Comparison of ENCODE assay signal across 16 mouse cellular contexts in genomic region chr4:44490872-44491271, GRCm38 (mm10).
"Had no signal": no experiment of that assay in that cellular context is flagged by ENCODE, and none has a peak within 500 bp of the region (broad histone marks: within the 10 kb centered on the region; RNA-seq: fewer than 3 reads in every experiment).

No protein-coding gene starts in this region.

- DNase-seq: lung, adult 18-20 months; lung, embryonic 14.5 days; lung, postnatal 10 days; lung, postnatal 4 days; right cerebral cortex, postnatal 14 days; thymus, adult 2 months; thymus, postnatal 25 days; thymus, postnatal 4 days had no signal

- ATAC-seq: midbrain, embryonic 13.5 days; midbrain, embryonic 15.5 days had no signal

- H3K9ac ChIP-seq: liver, embryonic 14.5 days; lung, embryonic 14.5 days; midbrain, embryonic 13.5 days; midbrain, embryonic 15.5 days; neural tube, embryonic 12.5 days; stomach, embryonic 15.5 days had no signal

- H3K4me2 ChIP-seq: lung, embryonic 14.5 days; midbrain, embryonic 13.5 days; midbrain, embryonic 15.5 days; neural tube, embryonic 12.5 days; stomach, embryonic 15.5 days had no signal

- H3K9me3 ChIP-seq: midbrain, embryonic 10.5 days; midbrain, embryonic 13.5 days; midbrain, embryonic 15.5 days; neural tube, embryonic 12.5 days; stomach, embryonic 15.5 days had no signal

- H3K27me3 ChIP-seq: midbrain, embryonic 13.5 days; midbrain, embryonic 15.5 days; neural tube, embryonic 12.5 days; stomach, embryonic 15.5 days had no signal

- H3K27ac ChIP-seq: liver, embryonic 14.5 days; midbrain, embryonic 10.5 days; midbrain, embryonic 13.5 days; midbrain, embryonic 15.5 days; neural tube, embryonic 12.5 days; stomach, embryonic 15.5 days; stomach, postnatal 0 days had no signal

- H3K4me1 ChIP-seq: midbrain, embryonic 10.5 days; stomach, embryonic 15.5 days had no signal

- H3K4me3 ChIP-seq: midbrain, embryonic 10.5 days; midbrain, embryonic 13.5 days; midbrain, embryonic 15.5 days; myocyte; neural tube, embryonic 12.5 days; stomach, embryonic 15.5 days had no signal

- H3K36me3 ChIP-seq: midbrain, embryonic 10.5 days; midbrain, embryonic 13.5 days; midbrain, embryonic 15.5 days; neural tube, embryonic 12.5 days; stomach, embryonic 15.5 days had no signal
